Mouse (Mus musculus): ENCODE data around the gene Eaf2. TPM values are rescaled to one million over a fixed set of nuclear protein-coding genes. Genes with fewer than 3 reads are reported as not detected.

Eaf2 gene
- total and polyA plus RNA-seq, 3 experiments = 3.5 to 7.4 (median 5.0) TPM

- TF ChIP-seq ZNF384 (IDR thresholded peaks at IDR 0.05; ENCODE audit: low read depth, low read length) = no peak
- peak; percentile 80 for TF ChIP-seq BHLHE40 (IDR thresholded peaks at IDR 0.05; ENCODE audit: low read depth, low read length)
- peak; percentile 92 for TF ChIP-seq EP300 (IDR thresholded peaks at IDR 0.05; ENCODE audit: low read length)
- no peak; the same call in 1 of the 2 replicates for TF ChIP-seq JUN (IDR thresholded peaks at IDR 0.05; ENCODE audit: insufficient read depth, low read depth, low read length)
- no peak for TF ChIP-seq RAD21 (IDR thresholded peaks at IDR 0.05; ENCODE audit: low read depth, low read length)
- TF ChIP-seq IRF4 (IDR thresholded peaks at IDR 0.05; ENCODE audit: low read depth, low read length) = peak; percentile 93
- 0 out of 2 replicates have a peak, but pooled peaks have one; percentile 39 for TF ChIP-seq MYC (IDR thresholded peaks at IDR 0.05; ENCODE audit: low read depth, low read length)
- no peak for TF ChIP-seq HCFC1 (IDR thresholded peaks at IDR 0.05; ENCODE audit: low read depth, low read length)
- TF ChIP-seq MAFK (IDR thresholded peaks at IDR 0.05; ENCODE audit: insufficient replicate concordance, low read length) = no peak
- TF ChIP-seq ZC3H11A (IDR thresholded peaks at IDR 0.05; ENCODE audit: low read depth, low read length) = no peak
- no peak for TF ChIP-seq ZMIZ1 (IDR thresholded peaks at IDR 0.05; ENCODE audit: low read depth, low read length)
- TF ChIP-seq TCF12 (IDR thresholded peaks at IDR 0.05; ENCODE audit: low read depth, low read length) = 0 out of 2 replicates have a peak, but pooled peaks have one; percentile 29
- no peak for TF ChIP-seq ZKSCAN1 (IDR thresholded peaks at IDR 0.05; ENCODE audit: borderline replicate concordance, low read depth, low read length)
- 0 out of 2 replicates have a peak, but pooled peaks have one; percentile 34 for TF ChIP-seq TBP (conservative IDR thresholded peaks at IDR 0.05; ENCODE audit: low read depth, low read length)
- Histone ChIP-seq H3K4me2 (ENCODE audit: insufficient read depth, low read depth, poor library complexity, severe bottlenecking) (peak overlapping the region; percentile 73), H3K27me3 (replicated peaks) (no peaks in the 10 kb centered on the region), H3K9me3 (replicated peaks; ENCODE audit: low read length) (peaks cover 2% of the 10 kb centered on the region), H3K27ac (ENCODE audit: insufficient read depth, low read depth) (no peak overlapping the region), H3K4me3 (replicated peaks in 1 of 3; ENCODE audit: low read depth in 2 of 3, low read length in 2 of 3, poor library complexity in 1 of 3) (no peak overlapping the region), H3K79me2 (replicated peaks; ENCODE audit: control insufficient read depth, extremely low read depth, insufficient read depth, poor library complexity, severe bottlenecking) (no peaks in the 10 kb centered on the region), H3K9ac (ENCODE audit: insufficient read depth, low read depth) (peak overlapping the region; percentile 51; the same call in 1 of the 2 replicates), H3K36me3 (replicated peaks in 1 of 2; ENCODE audit: control insufficient read depth in 1 of 2, insufficient read depth in 1 of 2, low read length in 1 of 2) (no peaks in the 10 kb centered on the region), H3K4me1 (ENCODE audit: control insufficient read depth in 1 of 2, insufficient read depth in 2 of 2) (peaks cover 14 to 31% of the 10 kb centered on the region in 2 experiments)
- in situ Hi-C loops (cut with MboI; ENCODE audit: low pct_ligation_motif_present, low pct_unique_long_range_greater_than_20kb, low sequenced_read_pairs) (no loop called here), dilution Hi-C loops (cut with MboI; ENCODE audit: extremely low pct_ligation_motif_present, extremely low pct_unique_long_range_greater_than_20kb, low sequenced_read_pairs) (no loop called here)
- DNase-seq (ENCODE audit: extremely low read depth) = peak; percentile 31
Observed at GRCm38 (mm10) chr16:36794976-36795375, 79.8 kb downstream of the Eaf2 start.

- H3K9me3 ChIP-seq (replicated peaks; ENCODE audit: low read length) = peaks cover 2% of the 10 kb centered on the region
- in situ Hi-C loops (cut with MboI; ENCODE audit: low pct_ligation_motif_present, low pct_unique_long_range_greater_than_20kb, low sequenced_read_pairs) = no loop called here
- H3K9ac ChIP-seq (ENCODE audit: insufficient read depth, low read depth) = no peak overlapping the region
Observed at GRCm38 (mm10) chr16:36790166-36790565, 84.6 kb downstream of the Eaf2 start.

More at GRCm38 (mm10) chr16:36790166-36790565, 84.6 kb downstream of the Eaf2 start:
- no peaks in the 10 kb centered on the region for H3K79me2 ChIP-seq (replicated peaks; ENCODE audit: control insufficient read depth, extremely low read depth, insufficient read depth, poor library complexity, severe bottlenecking)
- H3K4me3 ChIP-seq (replicated peaks in 1 of 3; ENCODE audit: low read depth in 2 of 3, low read length in 2 of 3, poor library complexity in 1 of 3) = no peak overlapping the region
- H3K27ac ChIP-seq (ENCODE audit: insufficient read depth, low read depth) = no peak overlapping the region
- no peak for DNase-seq (ENCODE audit: extremely low read depth)
- H3K4me1 ChIP-seq (ENCODE audit: control insufficient read depth in 1 of 2, insufficient read depth in 2 of 2) = peaks cover 11 to 16% of the 10 kb centered on the region in 2 experiments
- TF ChIP-seq IRF4 (IDR thresholded peaks at IDR 0.05; ENCODE audit: low read depth, low read length) = no peak
- no peak overlapping the region for H3K4me2 ChIP-seq (ENCODE audit: insufficient read depth, low read depth, poor library complexity, severe bottlenecking)
- H3K27me3 ChIP-seq (replicated peaks) = no peaks in the 10 kb centered on the region
- H3K36me3 ChIP-seq (replicated peaks in 1 of 2; ENCODE audit: control insufficient read depth in 1 of 2, insufficient read depth in 1 of 2, low read length in 1 of 2) = no peaks in the 10 kb centered on the region
- dilution Hi-C loops (cut with MboI; ENCODE audit: extremely low pct_ligation_motif_present, extremely low pct_unique_long_range_greater_than_20kb, low sequenced_read_pairs) = no loop called here
